Comparison of ENCODE assay signal across 19 mouse cellular contexts in genomic region chr15:59148531-59148930, GRCm38 (mm10).
DNase-seq lines count a peak whose midpoint lies in the region; ATAC-seq and TF ChIP-seq lines count a peak whose summit lies in the region.
"Had no signal": no experiment of that assay in that cellular context is flagged by ENCODE, and none has a peak within 500 bp of the region (broad histone marks: within the 10 kb centered on the region; RNA-seq: fewer than 3 reads in every experiment).

No protein-coding gene starts in this region.

- peak; percentile 32 to 50; a peak in 3 of 4 replicates for TF ChIP-seq EP300 in MEL (IDR thresholded peaks at IDR 0.05; ENCODE audit: low read depth in 1 of 2, low read length in 2 of 2)

- TF ChIP-seq RAD21 in MEL (IDR thresholded peaks at IDR 0.05; ENCODE audit: low read depth, low read length): no peak

- TF ChIP-seq CTCF in MEL (IDR thresholded peaks at IDR 0.05 in 2 of 3, conservative IDR thresholded peaks at IDR 0.05 in 1 of 3; ENCODE audit: control insufficient read depth in 1 of 3, insufficient read depth in 1 of 3, low read depth in 2 of 3, low read length in 3 of 3, poor library complexity in 1 of 3, severe bottlenecking in 1 of 3): no peak

- intact Hi-C loops in heart, postnatal 14 days (cut with DNase I): no loop called here

- WGBS in neural tube, embryonic 15.5 days: 97% methylated on average over 5 of the region's 5 CpGs

- no peaks in the 10 kb centered on the region for H3K79me2 ChIP-seq in MEL (ENCODE audit: control insufficient read depth, insufficient read depth, low read length, poor library complexity)

- no peak for ATAC-seq in neural tube, embryonic 15.5 days (ENCODE audit: low FRiP score)
- peak; percentile 26; the same call in 1 of the 2 replicates for ATAC-seq in megakaryocyte-erythroid progenitor cell, adult 5-6 weeks (replicated peaks; ENCODE audit: low FRiP score, low TSS enrichment, poor library complexity, severe bottlenecking)
- ATAC-seq: forebrain, embryonic 13.5 days; forebrain, embryonic 15.5 days; forebrain, postnatal 0 days had no signal

- H3K4me3 ChIP-seq in neural tube, embryonic 15.5 days (replicated peaks): no peak overlapping the region
- no peak overlapping the region for H3K4me3 ChIP-seq in MEL (ENCODE audit: control insufficient read depth in 1 of 2, insufficient read depth in 1 of 2, low read depth in 2 of 2, low read length in 2 of 2)
- H3K4me3 ChIP-seq: embryonic facial prominence, embryonic 10.5 days; embryonic facial prominence, embryonic 12.5 days; forebrain, embryonic 13.5 days; forebrain, embryonic 15.5 days had no signal

- no peak for TF ChIP-seq POLR2A in MEL (IDR thresholded peaks at IDR 0.05; ENCODE audit: control insufficient read depth in 1 of 2, insufficient read depth in 1 of 2, low read depth in 1 of 2, low read length in 2 of 2, poor library complexity in 1 of 2)

- no peaks in the 10 kb centered on the region for H3K9me3 ChIP-seq in neural tube, embryonic 15.5 days (replicated peaks)
- H3K9me3 ChIP-seq in MEL (replicated peaks; ENCODE audit: insufficient read depth, low read length): no peaks in the 10 kb centered on the region
- H3K9me3 ChIP-seq: embryonic facial prominence, embryonic 10.5 days; embryonic facial prominence, embryonic 12.5 days; forebrain, embryonic 13.5 days; forebrain, embryonic 15.5 days had no signal

- H3K9ac ChIP-seq in neural tube, embryonic 15.5 days (replicated peaks): no peak overlapping the region
- no peak overlapping the region for H3K9ac ChIP-seq in MEL (ENCODE audit: control insufficient read depth, low read depth, low read length, poor library complexity, severe bottlenecking)
- H3K9ac ChIP-seq: embryonic facial prominence, embryonic 12.5 days; forebrain, embryonic 13.5 days; forebrain, embryonic 15.5 days; forebrain, postnatal 0 days had no signal

- H3K4me1 ChIP-seq in neural tube, embryonic 15.5 days: no peaks in the 10 kb centered on the region
- peaks cover 0 to 14% of the 10 kb centered on the region in 2 experiments; a peak in 2 of 4 replicates for H3K4me1 ChIP-seq in MEL (ENCODE audit: control insufficient read depth in 1 of 2, insufficient read depth in 2 of 2, low read length in 2 of 2)

- no peaks in the 10 kb centered on the region for H3K36me3 ChIP-seq in neural tube, embryonic 15.5 days
- H3K36me3 ChIP-seq in MEL (ENCODE audit: control insufficient read depth in 1 of 2, insufficient read depth in 2 of 2, low read length in 2 of 2): peaks cover 0 to 3% of the 10 kb centered on the region in 2 experiments; a peak in 1 of 4 replicates
- H3K36me3 ChIP-seq: embryonic facial prominence, embryonic 10.5 days; embryonic facial prominence, embryonic 12.5 days; forebrain, embryonic 15.5 days had no signal

- no peak for DNase-seq in neural tube, embryonic 10.5 days (ENCODE audit: extremely low spot score, low spot score)
- DNase-seq in MEL (ENCODE audit: low read depth, low spot score): peak; percentile 20
- DNase-seq in heart, postnatal 14 days: no peak
- DNase-seq in cerebellum, postnatal 10 days: no peak
- DNase-seq: adrenal gland, adult 2 months; adrenal gland, postnatal 10 days; adrenal gland, postnatal 25 days; cerebellum, adult 11 months; cerebellum, adult 18-20 months; cerebellum, adult 8-10 months; cerebellum, adult 9-11 months; cerebellum, postnatal 25 days; forebrain, postnatal 0 days had no signal

- H3K27me3 ChIP-seq in neural tube, embryonic 15.5 days (replicated peaks): no peaks in the 10 kb centered on the region
- peaks cover 2% of the 10 kb centered on the region in 2 experiments; a peak in 2 of 4 replicates for H3K27me3 ChIP-seq in MEL (ENCODE audit: control insufficient read depth in 1 of 2, insufficient read depth in 2 of 2, low read length in 2 of 2)
- H3K27me3 ChIP-seq: embryonic facial prominence, embryonic 12.5 days; forebrain, embryonic 13.5 days; forebrain, embryonic 15.5 days had no signal

- H3K4me2 ChIP-seq in neural tube, embryonic 15.5 days: no peak overlapping the region
- H3K4me2 ChIP-seq: embryonic facial prominence, embryonic 12.5 days; forebrain, embryonic 13.5 days; forebrain, embryonic 15.5 days had no signal

- H3K27ac ChIP-seq in neural tube, embryonic 15.5 days (replicated peaks): peak overlapping the region; percentile 18; the same call in 1 of the 2 replicates
- H3K27ac ChIP-seq in MEL (ENCODE audit: control insufficient read depth, low read depth, low read length): no peak overlapping the region
- H3K27ac ChIP-seq: embryonic facial prominence, embryonic 10.5 days; embryonic facial prominence, embryonic 12.5 days; forebrain, embryonic 13.5 days; forebrain, embryonic 15.5 days had no signal

TF ChIP-seq in MEL, 35 proteins besides CTCF, POLR2A, EP300 and RAD21:
- peak; percentile 56; the same call in 1 of the 2 replicates for TF ChIP-seq GATA1 (IDR thresholded peaks at IDR 0.05; ENCODE audit: low read depth, low read length)
- no peak for TF ChIP-seq SIN3A (IDR thresholded peaks at IDR 0.05; ENCODE audit: low read length)
- no peak for TF ChIP-seq MYB (IDR thresholded peaks at IDR 0.05; ENCODE audit: low read depth, low read length)
- no peak for TF ChIP-seq CHD2 (IDR thresholded peaks at IDR 0.05; ENCODE audit: low read length)
- TF ChIP-seq HCFC1 (IDR thresholded peaks at IDR 0.05; ENCODE audit: low read depth, low read length): no peak
- TF ChIP-seq ZMIZ1 (IDR thresholded peaks at IDR 0.05; ENCODE audit: low read depth, low read length): no peak
- TF ChIP-seq TCF12 (IDR thresholded peaks at IDR 0.05; ENCODE audit: low read depth, low read length): peak; percentile 35; the same call in 1 of the 2 replicates
- no peak for TF ChIP-seq MAX (IDR thresholded peaks at IDR 0.05; ENCODE audit: low read length)
- no peak for TF ChIP-seq MAFK (IDR thresholded peaks at IDR 0.05; ENCODE audit: borderline replicate concordance, low read depth, low read length)
- no peak for TF ChIP-seq ZC3H11A (IDR thresholded peaks at IDR 0.05; ENCODE audit: low read depth, low read length)
- no peak for TF ChIP-seq SMC3 (IDR thresholded peaks at IDR 0.05; ENCODE audit: low read depth, low read length)
- no peak for TF ChIP-seq ZNF384 (IDR thresholded peaks at IDR 0.05; ENCODE audit: low read depth, low read length)
- no peak for TF ChIP-seq USF1 (IDR thresholded peaks at IDR 0.05; ENCODE audit: low read depth, low read length)
- no peak for TF ChIP-seq BHLHE40 (IDR thresholded peaks at IDR 0.05; ENCODE audit: borderline replicate concordance, low read depth, low read length)
- no peak for TF ChIP-seq ETS1 (IDR thresholded peaks at IDR 0.05; ENCODE audit: low read depth, low read length)
- no peak for TF ChIP-seq MYC (IDR thresholded peaks at IDR 0.05; ENCODE audit: low read depth, low read length)
- no peak for TF ChIP-seq MEF2A (IDR thresholded peaks at IDR 0.05; ENCODE audit: extremely low read depth, insufficient replicate concordance, low read depth, low read length, poor library complexity, severe bottlenecking)
- no peak for TF ChIP-seq POLR2AphosphoS2 (IDR thresholded peaks at IDR 0.05; ENCODE audit: low read length)
